Mouse (Mus musculus) cortical plate, adult 2 months (tissue): ENCODE measurements at regions not wholly inside any gene's neighbourhood (a gene's known extent, or its start where the extent isn't known, plus 50 kb on each side); places are given as distances from the start of the nearest gene placed in this dataset.

ENCODE experiments used
- CTCF ChIP-seq: fragments of 200-500 bp; IDR thresholded peaks from 2 replicates; pipeline ENCODE4 v1.5.1; 2011; ENCODE audit warnings: mild to moderate bottlenecking, control low read depth, low read length; ENCODE audit not compliant: insufficient read depth; ENCODE audit errors: extremely low read depth
- POLR2A ChIP-seq: fragments of 200-500 bp; IDR thresholded peaks from 2 replicates; pipeline ENCODE4 v1.6.1; 2011; ENCODE audit warnings: mild to moderate bottlenecking, low read length, control low read depth; ENCODE audit not compliant: insufficient read depth; ENCODE audit errors: extremely low read depth

DNA sequence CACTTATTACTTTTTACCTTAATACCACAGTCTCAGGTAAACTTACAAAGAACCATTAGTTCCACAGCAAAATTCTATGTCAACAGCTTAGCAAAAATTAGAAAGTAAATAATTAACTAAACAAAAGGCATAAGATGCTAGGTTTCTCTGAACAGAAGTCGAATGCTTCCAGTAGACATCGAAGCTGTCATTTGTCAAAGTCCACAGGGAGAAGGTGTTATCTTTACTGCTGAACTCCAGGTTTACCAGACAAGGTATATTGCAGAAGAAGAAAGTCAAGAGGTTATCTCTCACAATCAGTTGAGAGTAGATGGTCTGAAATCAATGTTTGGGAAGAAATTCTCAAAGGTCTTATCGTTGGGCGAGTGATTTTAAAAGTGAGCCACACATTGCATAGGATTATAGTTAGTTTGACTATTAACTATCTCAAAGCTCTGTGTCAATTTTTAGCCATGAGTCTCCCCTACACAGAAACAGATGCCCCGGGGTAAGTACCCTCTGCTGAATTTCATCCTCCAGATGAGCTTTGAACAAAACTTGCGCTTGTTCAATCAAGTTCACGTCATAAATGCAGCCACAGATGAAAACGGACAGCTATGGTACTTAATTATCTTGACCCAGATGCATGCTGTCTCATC, 153.1 kb upstream of the Prep start:
- TF ChIP-seq POLR2A, result no peak
- TF ChIP-seq CTCF, result no peak
